Mouse (Mus musculus) forebrain, embryonic 16.5 days (tissue): ENCODE results near the gene Olfr56. TPM values are rescaled to one million over a fixed set of nuclear protein-coding genes. Genes with fewer than 3 reads are reported as not detected.

Experiments used
- ATAC-seq: fragments of 200-750 bp; cut with Nextera tagmentation; 2 replicates; pipeline ENCODE4 v1.8.0; 2017; ENCODE audit warnings: mild to moderate bottlenecking, moderate library complexity
- H3K27ac ChIP-seq: fragments of 300-500 bp; sonication (generic); 2 replicates; pipeline ENCODE4 v1.5.1; 2014; ENCODE audit warnings: low read length, control low read depth
- H3K27me3 ChIP-seq: fragments of 300-500 bp; sonication (generic); replicated peaks from 2 replicates; pipeline ENCODE4 v1.6.1; 2014; ENCODE audit warnings: low read length; ENCODE audit not compliant: control insufficient read depth, insufficient read depth
- H3K36me3 ChIP-seq: fragments of 300-500 bp; sonication (generic); 2 replicates; pipeline ENCODE4 v1.6.1; 2014; ENCODE audit not compliant: control insufficient read depth, insufficient read depth
- H3K4me1 ChIP-seq: fragments of 300-500 bp; sonication (generic); replicated peaks from 2 replicates; pipeline ENCODE4 v1.6.1; 2014; ENCODE audit warnings: low read length; ENCODE audit not compliant: control insufficient read depth, insufficient read depth
- H3K4me2 ChIP-seq: fragments of 300-500 bp; sonication (generic); 2 replicates; pipeline ENCODE4 v1.6.1; 2014; ENCODE audit warnings: mild to moderate bottlenecking, low read length, control low read depth
- H3K4me3 ChIP-seq: fragments of 300-500 bp; sonication (generic); replicated peaks from 2 replicates; pipeline ENCODE4 v1.5.1; 2014; ENCODE audit warnings: mild to moderate bottlenecking, low read length, control low read depth
- H3K9ac ChIP-seq: fragments of 300-500 bp; sonication (generic); replicated peaks from 2 replicates; pipeline ENCODE4 v1.6.1; 2014; ENCODE audit warnings: low read depth, low read length, control low read depth
- H3K9me3 ChIP-seq: fragments of 300-500 bp; sonication (generic); 2 replicates; pipeline ENCODE4 v1.6.1; 2016; ENCODE audit warnings: low read length; ENCODE audit not compliant: control insufficient read depth
- WGBS: fragments of 180-500 bp; shearing (Covaris S2); extraction: QIAGEN DNeasy Blood & Tissue Kit; methylation state at CpG from one replicate; pipeline ENCODE4 v1.1.7; 2014; 5-methylcytosine and 5-hydroxymethylcytosine counted together
- polyA plus RNA-seq: library from polyadenylated mRNA; unstranded; fragments of >200 nt; fragmentation: Nextera tagmentation; extraction: Ambion mirVana; gene quantifications from 2 replicates; pipeline ENCODE4 v1.2.1, GENCODE M21; 2015

The Olfr56 gene
- polyA plus RNA-seq, 1 experiment from 2014 or later: not detected

DNA sequence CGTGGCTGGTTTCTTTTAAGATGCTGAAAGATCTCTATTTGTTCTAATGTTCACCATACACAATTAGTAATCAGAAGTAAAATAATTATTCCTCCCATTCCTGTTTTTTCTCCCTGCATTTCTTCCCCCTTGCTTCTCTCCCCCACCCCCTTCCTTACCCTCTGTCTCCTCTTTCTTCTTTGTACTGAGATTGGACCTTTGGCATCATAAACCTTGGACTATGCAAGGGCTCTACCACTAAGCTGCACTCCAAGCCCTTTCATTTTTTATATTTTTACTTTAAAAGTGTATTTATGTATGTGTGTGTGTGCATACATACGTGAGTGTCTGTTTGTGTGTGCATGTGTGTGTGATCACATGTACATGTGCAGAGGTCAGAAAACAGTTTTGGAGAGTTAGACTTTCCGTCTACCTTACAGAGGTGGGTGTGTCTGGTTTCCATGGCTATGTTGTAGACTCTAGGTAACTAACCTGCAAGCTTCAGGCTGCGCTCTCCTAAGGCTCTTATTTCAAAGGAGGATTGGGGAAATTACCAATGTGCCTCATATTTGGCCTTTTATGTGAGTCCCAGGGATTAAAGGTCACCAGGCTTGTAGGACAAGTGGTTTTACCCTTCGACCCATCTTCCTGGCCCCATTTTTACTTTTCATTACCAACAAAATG, 110.4 kb downstream of the Olfr56 start:
- H3K36me3 ChIP-seq: no peaks in the 10 kb centered on the region
- H3K4me2 ChIP-seq: no peak overlapping the region
- H3K4me3 ChIP-seq: no peak overlapping the region
- no peak for ATAC-seq
- 89% methylated on average over 5 of the region's 5 CpGs for WGBS
- no peak overlapping the region for H3K27ac ChIP-seq
- no peak overlapping the region for H3K9ac ChIP-seq
- H3K27me3 ChIP-seq: no peaks in the 10 kb centered on the region
- H3K4me1 ChIP-seq: no peaks in the 10 kb centered on the region
- H3K9me3 ChIP-seq: no peaks in the 10 kb centered on the region

DNA sequence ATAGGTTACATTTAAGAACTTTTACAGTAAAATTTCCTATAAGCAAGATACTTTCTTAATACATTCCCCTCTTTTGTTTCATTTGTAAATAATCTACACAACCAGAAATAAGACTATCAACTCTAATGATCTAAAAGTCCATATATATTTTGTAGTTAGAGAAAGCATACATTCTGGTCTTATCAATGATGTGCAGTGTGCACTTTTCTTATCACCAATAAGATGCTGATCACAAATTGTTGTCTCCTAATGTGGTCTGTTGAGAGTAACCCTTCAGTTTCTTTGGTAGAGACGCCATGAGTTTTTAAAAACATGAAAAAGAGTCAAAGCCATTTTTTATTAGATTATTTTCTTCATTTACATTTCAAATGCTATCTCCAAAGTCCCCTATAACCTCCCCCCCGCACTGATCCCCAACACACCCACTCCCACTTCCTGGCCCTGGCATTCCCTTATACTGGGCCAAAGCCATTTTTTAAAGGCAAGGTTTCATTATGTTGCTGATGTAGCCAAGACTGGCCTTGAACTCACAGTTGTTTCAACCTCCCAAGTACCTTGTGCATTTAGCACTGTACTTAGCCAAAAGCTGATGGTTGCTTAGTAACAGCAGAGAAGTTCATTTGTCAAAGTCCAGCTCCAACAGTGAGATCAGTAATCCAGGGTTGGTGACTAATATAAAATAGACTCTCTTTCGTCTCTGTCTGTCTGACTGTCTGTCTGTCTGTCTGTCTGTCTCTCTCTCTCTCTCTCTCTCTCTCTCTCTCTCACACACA, 111.2 kb downstream of the Olfr56 start:
- no peak overlapping the region for H3K4me2 ChIP-seq
- H3K27me3 ChIP-seq: no peaks in the 10 kb centered on the region
- H3K27ac ChIP-seq: no peak overlapping the region
- no peaks in the 10 kb centered on the region for H3K9me3 ChIP-seq
- 85% methylated on average over 3 of the region's 3 CpGs for WGBS
- no peak for ATAC-seq
- no peak overlapping the region for H3K4me3 ChIP-seq
- H3K9ac ChIP-seq: no peak overlapping the region
- no peaks in the 10 kb centered on the region for H3K36me3 ChIP-seq
- H3K4me1 ChIP-seq: no peaks in the 10 kb centered on the region

DNA sequence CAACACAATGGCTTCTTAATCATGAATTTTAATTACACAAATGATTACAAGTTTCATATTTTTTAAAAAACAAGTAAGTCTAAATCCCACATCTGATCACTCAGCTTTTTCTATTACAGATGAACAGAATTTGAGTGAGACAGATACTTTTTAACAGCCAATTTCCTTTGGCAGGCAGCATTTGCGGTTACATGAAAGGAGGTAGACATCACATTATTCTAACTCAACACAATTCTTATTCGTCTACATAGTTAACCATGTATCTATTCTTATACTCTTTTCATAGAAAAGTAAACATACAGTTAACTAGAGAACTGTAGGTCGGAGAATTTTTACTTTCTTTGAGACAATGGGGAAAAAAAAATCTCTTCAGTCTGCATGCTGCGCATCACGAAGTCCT, 111.9 kb downstream of the Olfr56 start:
- no peak overlapping the region for H3K4me3 ChIP-seq
- no peaks in the 10 kb centered on the region for H3K9me3 ChIP-seq
- H3K4me1 ChIP-seq: no peaks in the 10 kb centered on the region
- no peak overlapping the region for H3K9ac ChIP-seq
- H3K4me2 ChIP-seq: no peak overlapping the region
- H3K27ac ChIP-seq: no peak overlapping the region
- no peak for ATAC-seq
- WGBS: 89% methylated on average over 5 of the region's 5 CpGs
- H3K36me3 ChIP-seq: no peaks in the 10 kb centered on the region
- H3K27me3 ChIP-seq: no peaks in the 10 kb centered on the region

DNA sequence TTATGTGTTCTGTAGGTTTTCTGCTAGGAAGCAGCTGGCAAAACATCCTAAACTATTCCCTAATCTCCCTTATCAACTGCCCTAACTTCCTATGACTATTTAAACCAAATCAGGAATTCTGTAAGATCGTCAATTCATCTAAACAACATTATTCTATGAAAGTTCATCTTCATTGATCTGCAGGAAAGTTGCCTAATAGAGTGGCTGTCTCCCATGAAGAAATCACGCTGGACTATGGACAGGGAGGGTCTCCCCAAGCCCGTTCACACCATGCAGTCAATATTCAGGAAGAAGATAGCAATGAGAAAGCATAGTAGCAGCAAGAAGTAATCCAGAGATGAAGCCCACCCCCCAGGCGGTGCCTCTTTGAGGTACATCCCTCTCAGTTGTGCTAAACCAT, 112.5 kb downstream of the Olfr56 start:
- no peak for ATAC-seq
- Histone ChIP-seq H3K9ac (no peak overlapping the region), H3K4me2 (no peak overlapping the region), H3K9me3 (no peaks in the 10 kb centered on the region), H3K4me3 (no peak overlapping the region), H3K27me3 (no peaks in the 10 kb centered on the region), H3K27ac (no peak overlapping the region), H3K36me3 (no peaks in the 10 kb centered on the region), H3K4me1 (no peaks in the 10 kb centered on the region)
- 82% methylated on average over 4 of the region's 4 CpGs for WGBS

DNA sequence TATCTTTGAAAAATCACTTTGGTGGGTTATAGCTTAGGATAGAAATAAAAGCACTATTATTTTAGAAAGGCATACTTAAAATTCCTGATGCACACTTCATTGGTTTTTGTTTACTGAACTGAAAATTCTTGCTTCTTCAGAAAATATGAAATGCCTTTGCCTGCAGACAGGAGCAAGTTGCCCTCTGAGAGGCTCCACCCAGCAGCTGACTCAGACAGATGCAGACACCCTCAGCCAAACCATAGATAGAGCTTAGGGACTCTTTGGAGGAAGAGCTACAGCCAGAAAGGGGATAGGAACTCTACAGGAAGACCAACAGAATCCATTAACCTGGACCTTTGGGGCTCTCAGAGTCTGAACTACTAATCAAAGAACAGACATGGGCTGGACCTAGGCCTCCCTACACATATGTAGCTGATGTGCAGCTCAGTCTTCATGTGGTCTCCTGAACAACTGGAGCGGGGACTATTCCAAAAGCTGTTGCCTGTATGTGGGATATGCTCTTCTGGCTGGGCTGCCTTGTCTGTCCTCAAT, 113.4 kb downstream of the Olfr56 start:
- no peak overlapping the region for H3K4me3 ChIP-seq
- no peak for ATAC-seq
- WGBS: 96% methylated on average over 1 of the region's 1 CpGs
- H3K36me3 ChIP-seq: no peaks in the 10 kb centered on the region
- no peaks in the 10 kb centered on the region for H3K27me3 ChIP-seq
- no peaks in the 10 kb centered on the region for H3K4me1 ChIP-seq
- H3K9me3 ChIP-seq: no peaks in the 10 kb centered on the region
- H3K27ac ChIP-seq: no peak overlapping the region
- no peak overlapping the region for H3K9ac ChIP-seq
- H3K4me2 ChIP-seq: no peak overlapping the region

DNA sequence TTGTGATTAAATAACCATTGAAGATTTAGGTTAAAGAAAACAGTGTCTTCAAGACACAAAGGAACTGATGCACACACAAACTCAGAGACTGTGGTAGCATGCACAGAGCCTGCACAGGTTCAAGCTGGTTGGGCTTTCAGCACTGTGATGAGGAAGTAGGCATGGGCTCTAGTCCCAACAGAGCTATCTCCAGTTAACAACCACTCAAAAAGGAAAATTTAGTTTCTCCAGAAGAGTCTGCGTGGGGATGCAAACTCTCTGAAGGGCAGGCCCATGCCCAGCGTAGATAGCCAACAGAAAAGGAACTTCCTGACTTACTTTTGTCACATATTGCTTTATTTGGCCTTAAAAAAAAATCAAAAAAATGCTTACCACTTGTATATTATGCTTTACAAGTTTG, 114.1 kb downstream of the Olfr56 start:
- H3K27ac ChIP-seq: no peak overlapping the region
- 91% methylated on average over 2 of the region's 2 CpGs for WGBS

DNA sequence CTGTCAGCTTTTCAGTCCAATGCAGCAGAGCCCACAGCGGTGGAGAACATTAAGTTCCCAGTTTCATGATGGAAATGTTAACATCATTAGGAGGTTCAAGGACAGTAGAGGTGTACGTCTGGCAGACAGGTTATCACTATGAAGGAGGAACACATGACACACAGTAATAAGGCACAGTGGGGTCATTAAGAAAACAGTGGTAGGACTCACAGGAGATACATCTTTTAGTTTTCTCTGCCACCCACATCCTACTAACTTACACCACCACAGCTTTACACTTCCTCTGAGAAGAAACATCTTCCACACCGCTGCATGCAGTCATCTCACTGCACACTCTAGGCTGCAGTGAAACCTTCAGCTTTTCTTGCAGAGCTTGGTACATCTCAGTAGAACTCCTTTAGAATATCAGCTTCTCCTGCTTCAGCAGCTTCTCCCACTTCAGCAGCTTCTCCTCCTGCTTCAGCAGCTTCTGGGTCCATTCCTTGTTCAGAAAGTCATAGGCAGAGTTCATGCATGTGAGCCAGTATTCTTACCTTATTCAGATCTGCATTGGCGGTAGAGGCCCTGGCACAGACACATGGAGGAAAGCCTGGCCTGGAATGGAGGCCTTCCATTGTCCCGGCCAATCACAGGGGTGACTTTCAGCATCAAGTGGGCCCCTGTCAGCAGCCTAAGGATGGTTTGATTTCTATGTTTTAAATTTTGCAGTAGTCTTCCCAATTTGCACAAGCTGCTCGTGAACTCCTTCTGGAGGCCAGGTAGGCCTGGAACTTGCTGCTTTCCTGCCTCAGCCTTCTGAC, 115.4 kb downstream of the Olfr56 start:
- no peaks in the 10 kb centered on the region for H3K36me3 ChIP-seq
- H3K27me3 ChIP-seq: no peaks in the 10 kb centered on the region
- no peaks in the 10 kb centered on the region for H3K4me1 ChIP-seq
- no peak overlapping the region for H3K4me3 ChIP-seq
- no peaks in the 10 kb centered on the region for H3K9me3 ChIP-seq
- no peak overlapping the region for H3K4me2 ChIP-seq
- no peak for ATAC-seq
- H3K27ac ChIP-seq: no peak overlapping the region
- 90% methylated on average over 6 of the region's 6 CpGs for WGBS
- no peak overlapping the region for H3K9ac ChIP-seq

More for the DNA sequence above, 114.1 kb downstream of the Olfr56 start:
- Histone ChIP-seq H3K27me3 (no peaks in the 10 kb centered on the region), H3K9me3 (no peaks in the 10 kb centered on the region), H3K9ac (no peak overlapping the region), H3K4me3 (no peak overlapping the region), H3K36me3 (no peaks in the 10 kb centered on the region), H3K4me1 (no peaks in the 10 kb centered on the region), H3K4me2 (no peak overlapping the region)
- ATAC-seq: no peak

DNA sequence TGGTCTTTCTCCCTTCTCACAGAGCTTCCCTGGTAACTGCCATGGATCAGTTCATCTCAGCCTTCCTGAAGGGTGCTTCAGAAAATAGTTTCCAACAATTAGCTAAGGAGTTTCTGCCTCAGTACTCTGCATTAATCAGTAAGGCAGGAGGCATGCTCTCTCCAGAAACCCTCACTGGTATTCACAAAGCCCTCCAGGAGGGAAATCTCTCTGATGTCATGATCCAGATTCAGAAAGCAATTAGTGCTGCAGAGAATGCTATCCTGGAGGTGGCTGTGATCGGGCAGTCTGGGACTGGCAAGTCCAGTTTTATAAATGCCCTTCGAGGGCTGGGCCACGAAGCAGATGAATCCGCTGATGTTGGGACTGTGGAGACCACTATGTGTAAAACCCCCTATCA, 116.7 kb downstream of the Olfr56 start:
- 67% methylated on average over 4 of the region's 4 CpGs for WGBS
- ATAC-seq: no peak
- Histone ChIP-seq H3K4me1 (no peaks in the 10 kb centered on the region), H3K9me3 (no peaks in the 10 kb centered on the region), H3K27me3 (no peaks in the 10 kb centered on the region), H3K4me3 (no peak overlapping the region), H3K4me2 (no peak overlapping the region), H3K27ac (no peak overlapping the region), H3K9ac (no peak overlapping the region), H3K36me3 (no peaks in the 10 kb centered on the region)

DNA sequence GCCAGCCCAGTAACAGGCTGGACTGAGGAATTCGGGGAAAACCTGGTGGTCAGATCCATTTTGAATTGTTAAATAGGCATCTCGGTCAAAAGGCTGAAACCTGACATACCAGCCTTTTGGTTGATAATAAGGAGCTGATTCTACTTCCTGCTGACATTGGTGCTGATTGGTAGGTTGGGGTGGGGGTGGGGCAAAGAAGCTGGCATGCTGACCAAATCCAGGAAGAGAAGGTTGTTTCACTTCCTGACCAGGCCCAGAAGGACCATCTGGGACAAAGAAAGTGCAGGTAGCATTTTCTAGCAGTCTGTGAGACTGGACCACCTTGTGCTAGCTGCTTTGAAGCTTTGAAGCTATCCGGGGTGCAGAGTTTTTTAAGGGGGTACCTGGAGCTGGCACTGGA, 121.7 kb downstream of the Olfr56 start:
- Histone ChIP-seq H3K9me3 (no peaks in the 10 kb centered on the region), H3K27me3 (no peaks in the 10 kb centered on the region), H3K9ac (no peak overlapping the region), H3K27ac (no peak overlapping the region), H3K4me2 (no peak overlapping the region), H3K36me3 (no peaks in the 10 kb centered on the region), H3K4me1 (no peaks in the 10 kb centered on the region), H3K4me3 (no peak overlapping the region)
- ATAC-seq: no peak
- 87% methylated on average over 3 of the region's 3 CpGs for WGBS
